Mouse (Mus musculus): ENCODE measurements around the gene Myadml2. TPM values are rescaled to one million over a fixed set of nuclear protein-coding genes. Genes with fewer than 3 reads are reported as not detected.
A peak's percentile ranks its signal among the peaks of the same experiment; 100 is the strongest.
"Not testable (repeated sequence)": the region's sequence is repeated elsewhere in the genome, so short reads cannot be mapped to it uniquely, and the experiment has no call there.

Myadml2 gene
- polyA plus RNA-seq, 1 experiment from 2014 or later: 0.61 TPM

DNA sequence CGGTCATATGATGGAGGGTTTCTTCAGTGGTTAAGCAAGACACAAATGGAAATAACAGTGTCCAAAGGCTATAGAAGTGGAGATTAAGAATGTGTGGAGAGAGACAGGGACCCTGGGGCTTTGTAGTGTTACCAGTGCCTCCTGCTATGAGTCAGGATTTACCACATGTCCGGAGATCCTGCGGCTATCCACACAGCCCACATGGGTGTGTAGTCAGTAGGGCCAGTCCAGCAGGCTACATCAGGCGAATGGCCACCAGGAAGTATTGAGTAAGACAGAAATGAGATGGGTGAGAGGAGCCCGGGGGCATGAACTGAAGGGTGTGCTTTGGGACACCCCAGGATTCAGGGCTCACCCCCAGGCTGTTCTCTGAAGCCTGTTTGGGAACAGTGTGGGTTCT is 34.7 kb upstream of the Myadml2 start:
- no peaks in the 10 kb centered on the region for H3K9me3 ChIP-seq
- no peaks in the 10 kb centered on the region for H3K27me3 ChIP-seq
- no peak overlapping the region for H3K4me2 ChIP-seq
- 0 out of 2 replicates have a peak, but pooled peaks cover 7% of the 10 kb centered on the region for H3K4me1 ChIP-seq
- WGBS: 86% methylated on average over 5 of the region's 5 CpGs
- no peak overlapping the region for H3K27ac ChIP-seq
- H3K9ac ChIP-seq: no peak overlapping the region
- no peak for ATAC-seq (ENCODE audit: insufficient number of reproducible peaks, low FRiP score, low TSS enrichment, low read depth)
- peaks cover 79% of the 10 kb centered on the region for H3K36me3 ChIP-seq
- no peak overlapping the region for H3K4me3 ChIP-seq

DNA sequence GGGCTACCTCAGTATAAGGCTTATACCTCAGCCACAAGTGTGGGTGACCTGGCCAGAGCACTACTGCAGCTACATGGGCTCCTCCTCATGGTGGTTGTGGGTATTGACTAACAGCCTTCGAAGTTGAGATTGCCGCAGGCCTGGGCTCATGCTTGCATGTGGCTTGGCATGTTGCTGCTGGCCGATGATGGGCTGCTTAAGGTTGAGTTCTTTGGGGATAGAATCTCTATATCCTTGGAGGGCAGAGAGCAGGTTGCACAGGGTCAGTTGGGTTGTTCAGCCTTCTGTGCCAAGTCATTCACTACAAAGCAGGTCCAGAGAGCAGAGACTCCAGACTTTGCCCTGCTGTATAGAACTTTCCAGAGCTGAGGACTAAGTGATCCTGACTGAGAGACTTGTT is 32.0 kb upstream of the Myadml2 start:
- Histone ChIP-seq H3K27ac (no peak overlapping the region), H3K9ac (no peak overlapping the region), H3K9me3 (no peaks in the 10 kb centered on the region), H3K4me2 (no peak overlapping the region), H3K4me1 (no peaks in the 10 kb centered on the region), H3K36me3 (peaks cover 75% of the 10 kb centered on the region), H3K27me3 (no peaks in the 10 kb centered on the region), H3K4me3 (no peak overlapping the region)
- no peak for ATAC-seq (ENCODE audit: insufficient number of reproducible peaks, low FRiP score, low TSS enrichment, low read depth)
- WGBS: 69% methylated on average over 3 of the region's 3 CpGs

DNA sequence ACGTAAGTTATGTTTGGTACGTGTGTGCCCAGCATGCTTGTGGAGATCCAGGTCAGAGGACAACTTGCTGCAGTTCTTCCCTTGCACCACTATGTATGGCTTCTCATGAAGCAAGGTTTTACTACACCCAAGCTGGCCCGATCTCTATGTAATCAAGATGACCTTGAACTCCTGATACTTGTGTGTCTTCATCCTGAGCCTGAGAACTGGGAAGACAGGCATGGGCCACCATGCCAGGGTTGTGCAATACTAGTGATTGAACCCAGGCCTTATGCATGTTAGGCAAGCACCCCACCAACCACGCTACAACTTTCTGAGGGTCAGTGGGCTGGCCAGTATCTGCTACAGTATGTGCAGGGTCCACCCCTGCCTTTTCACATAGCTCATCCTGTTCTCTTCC is 29.0 kb upstream of the Myadml2 start:
- no peaks in the 10 kb centered on the region for H3K27me3 ChIP-seq
- H3K4me1 ChIP-seq: peaks cover 14% of the 10 kb centered on the region
- no peak overlapping the region for H3K9ac ChIP-seq
- H3K36me3 ChIP-seq: peaks cover 51% of the 10 kb centered on the region
- no peak overlapping the region for H3K4me3 ChIP-seq
- H3K9me3 ChIP-seq: no peaks in the 10 kb centered on the region
- H3K27ac ChIP-seq: no peak overlapping the region
- WGBS: 89% methylated on average over 4 of the region's 4 CpGs
- no peak overlapping the region for H3K4me2 ChIP-seq
- ATAC-seq (ENCODE audit: insufficient number of reproducible peaks, low FRiP score, low TSS enrichment, low read depth): no peak

DNA sequence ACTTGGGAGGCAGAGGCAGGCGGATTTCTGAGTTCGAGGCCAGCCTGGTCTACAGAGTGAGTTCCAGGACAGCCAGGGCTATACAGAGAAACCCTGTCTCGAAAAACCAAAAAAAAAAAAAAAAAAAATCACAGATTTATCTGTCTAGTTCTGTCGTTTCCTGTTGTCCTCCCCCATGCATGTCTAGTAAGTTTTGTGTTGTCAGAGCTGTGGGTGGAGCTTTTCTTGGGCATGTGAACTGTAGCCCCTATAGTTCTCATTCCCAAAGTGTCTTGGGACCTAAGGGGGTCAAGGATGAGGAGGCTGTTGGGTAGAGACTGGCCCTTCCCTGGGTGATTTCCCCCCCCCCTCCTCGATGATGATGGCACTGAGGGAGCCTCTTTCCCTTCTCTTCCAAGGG is 27.9 kb upstream of the Myadml2 start:
- H3K27me3 ChIP-seq; H3K27ac ChIP-seq; H3K4me3 ChIP-seq; H3K9ac ChIP-seq; H3K4me2 ChIP-seq; ATAC-seq (ENCODE audit: insufficient number of reproducible peaks, low FRiP score, low TSS enrichment, low read depth); H3K9me3 ChIP-seq: not testable (repeated sequence)
- 75% methylated on average over 4 of the region's 5 CpGs for WGBS
- H3K4me1 ChIP-seq: peaks cover 14% of the 10 kb centered on the region
- H3K36me3 ChIP-seq: peaks cover 42% of the 10 kb centered on the region

DNA sequence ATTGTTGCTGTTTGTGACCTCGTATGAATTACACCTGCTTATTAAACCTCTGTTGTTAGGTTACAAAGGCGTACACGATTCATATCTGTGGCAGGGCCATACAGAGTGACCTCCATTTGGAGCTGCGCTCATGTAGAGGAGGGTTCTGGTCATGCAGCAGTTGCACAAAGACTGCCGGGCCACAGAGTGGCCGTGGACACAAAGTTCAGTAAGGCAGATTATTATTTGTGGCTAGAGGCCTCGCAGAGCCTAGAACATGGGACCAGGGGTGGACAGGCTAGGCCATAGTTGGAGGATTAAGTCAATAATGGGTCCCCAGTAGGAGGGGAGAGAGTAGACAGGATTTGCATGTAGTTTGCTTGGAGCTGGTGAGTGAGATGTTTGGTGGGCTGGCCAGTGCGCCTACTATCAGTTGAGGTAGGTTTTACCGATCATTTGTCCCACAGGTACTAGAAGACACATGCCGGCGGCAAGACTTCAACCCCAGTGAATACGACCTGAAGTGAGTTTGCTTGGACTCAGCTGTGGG is 25.7 kb upstream of the Myadml2 start:
- peak overlapping the region; percentile 77 for H3K4me2 ChIP-seq
- H3K9me3 ChIP-seq: no peaks in the 10 kb centered on the region
- peaks cover 14% of the 10 kb centered on the region for H3K4me1 ChIP-seq
- H3K27me3 ChIP-seq: no peaks in the 10 kb centered on the region
- ATAC-seq (ENCODE audit: insufficient number of reproducible peaks, low FRiP score, low TSS enrichment, low read depth): no peak
- H3K4me3 ChIP-seq: peak overlapping the region; percentile 90
- peaks cover 21% of the 10 kb centered on the region for H3K36me3 ChIP-seq
- H3K9ac ChIP-seq: peak overlapping the region; percentile 62
- peak overlapping the region; percentile 94 for H3K27ac ChIP-seq
- 40% methylated on average over 12 of the region's 12 CpGs for WGBS

DNA sequence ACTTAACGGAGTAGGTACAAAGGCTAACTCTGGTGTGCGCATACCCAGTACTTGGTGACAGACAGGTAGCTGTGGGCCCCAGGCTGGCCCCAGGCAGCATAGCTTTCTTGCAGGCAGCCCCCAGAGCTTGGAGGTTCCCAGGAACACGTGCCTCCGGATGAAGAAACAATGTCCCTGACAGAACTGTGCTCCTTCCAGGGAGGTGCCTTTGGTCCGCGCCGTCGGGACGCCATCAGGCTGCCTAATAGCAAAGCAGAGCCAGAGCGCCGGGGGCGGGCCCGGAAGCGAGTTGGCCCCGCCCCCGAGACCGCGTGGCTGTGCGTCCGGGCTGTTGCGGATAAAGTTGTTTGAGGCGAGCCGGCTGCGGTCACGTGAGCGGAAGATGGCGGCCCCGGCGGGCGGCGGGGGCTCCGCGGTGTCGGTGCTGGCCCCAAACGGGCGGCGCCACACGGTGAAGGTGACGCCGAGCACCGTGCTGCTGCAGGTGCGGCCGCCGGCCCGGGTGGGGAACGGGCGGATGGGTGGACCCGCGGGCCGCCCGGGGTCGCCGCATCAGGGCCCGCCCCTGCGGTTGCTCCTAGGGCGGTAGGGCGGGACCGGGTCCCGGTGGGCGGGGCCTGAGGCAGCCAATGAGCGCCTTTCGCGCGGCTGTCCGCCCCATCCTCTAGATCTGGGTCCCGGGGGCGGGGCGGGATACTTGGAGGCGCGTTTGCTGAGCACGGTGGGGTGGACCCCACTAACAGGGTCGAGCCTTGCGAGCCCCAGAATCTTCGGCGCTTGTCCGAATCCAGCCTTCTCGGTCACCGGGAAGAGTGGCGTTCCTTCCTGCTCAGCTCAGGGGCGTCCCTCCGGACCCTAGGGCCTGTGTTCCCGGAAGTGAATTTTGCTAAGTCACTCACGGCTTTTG is 25.0 kb upstream of the Myadml2 start, which contains the start of gene Aspscr1:
TSS of gene Aspscr1 (plus strand) at position 287 of the 907 bp plus-strand sequence.
- Histone ChIP-seq H3K4me3 (peak within 1 kb of the TSS; percentile 90), H3K36me3 (peaks cover 14% of the 10 kb centered on the region), H3K9me3 (no peaks in the 10 kb centered on the region), H3K9ac (peak within 1 kb of the TSS; percentile 62), H3K27ac (peak within 1 kb of the TSS; percentile 94), H3K4me1 (peaks cover 14% of the 10 kb centered on the region), H3K27me3 (no peaks in the 10 kb centered on the region), H3K4me2 (peak within 1 kb of the TSS; percentile 77)
- peak; percentile 96 for ATAC-seq (ENCODE audit: insufficient number of reproducible peaks, low FRiP score, low TSS enrichment, low read depth)
- WGBS: under 1% methylated on average over 83 of the region's 83 CpGs

DNA sequence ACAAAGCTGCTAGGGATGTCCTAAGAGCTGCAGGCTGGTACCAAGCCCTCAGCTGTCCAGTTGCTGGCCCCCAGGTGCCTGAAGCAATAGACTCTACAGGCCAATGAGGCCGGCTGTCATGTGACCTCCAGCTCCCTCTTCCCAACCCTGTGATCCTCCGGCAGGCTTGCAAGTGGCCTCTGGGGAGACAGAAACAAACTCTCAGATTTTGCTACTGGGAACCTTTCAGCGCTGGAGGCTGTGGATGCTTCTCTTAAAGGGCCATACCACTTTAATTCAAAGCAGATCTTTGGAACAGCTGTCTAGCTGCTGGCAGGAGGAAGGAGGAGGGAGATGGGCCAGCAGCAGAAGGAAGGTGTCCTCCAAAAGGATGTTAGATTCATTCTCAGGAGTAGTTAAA is 18.7 kb upstream of the Myadml2 start:
- Histone ChIP-seq H3K36me3 (no peaks in the 10 kb centered on the region), H3K4me2 (no peak overlapping the region), H3K4me3 (no peak overlapping the region), H3K27me3 (peaks cover 22% of the 10 kb centered on the region), H3K9me3 (no peaks in the 10 kb centered on the region), H3K4me1 (peaks cover 12% of the 10 kb centered on the region), H3K27ac (no peak overlapping the region), H3K9ac (no peak overlapping the region)
- WGBS: 0% methylated on average over 3 of the region's 3 CpGs
- no peak for ATAC-seq (ENCODE audit: insufficient number of reproducible peaks, low FRiP score, low TSS enrichment, low read depth)

DNA sequence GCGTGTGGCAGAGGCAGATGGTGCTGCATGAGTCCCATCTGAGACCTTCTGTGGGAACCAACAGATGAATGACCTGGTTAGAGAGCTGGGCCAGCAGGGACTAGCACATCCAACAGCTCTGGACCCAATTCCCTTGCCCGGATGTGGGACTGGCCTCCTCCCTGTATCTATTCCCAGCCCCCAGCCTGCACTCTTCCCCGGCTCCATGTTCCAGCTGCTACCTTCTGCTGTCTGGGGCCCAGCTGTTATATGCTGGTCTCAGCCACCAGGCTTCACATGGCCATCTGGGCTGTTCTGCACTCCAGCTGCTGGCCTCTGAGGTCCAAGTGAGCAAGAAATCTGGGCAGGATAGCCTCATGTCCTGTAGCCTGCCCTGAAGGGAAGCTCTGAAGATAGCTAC is 17.4 kb upstream of the Myadml2 start:
- H3K27ac ChIP-seq: no peak overlapping the region
- H3K4me1 ChIP-seq: peaks cover 21% of the 10 kb centered on the region
- H3K4me3 ChIP-seq: no peak overlapping the region
- H3K9me3 ChIP-seq: no peaks in the 10 kb centered on the region
- H3K9ac ChIP-seq: no peak overlapping the region
- no peak for ATAC-seq (ENCODE audit: insufficient number of reproducible peaks, low FRiP score, low TSS enrichment, low read depth)
- no peak overlapping the region for H3K4me2 ChIP-seq
- H3K36me3 ChIP-seq: no peaks in the 10 kb centered on the region
- peaks cover 34% of the 10 kb centered on the region for H3K27me3 ChIP-seq
- WGBS: 63% methylated on average over 3 of the region's 3 CpGs

DNA sequence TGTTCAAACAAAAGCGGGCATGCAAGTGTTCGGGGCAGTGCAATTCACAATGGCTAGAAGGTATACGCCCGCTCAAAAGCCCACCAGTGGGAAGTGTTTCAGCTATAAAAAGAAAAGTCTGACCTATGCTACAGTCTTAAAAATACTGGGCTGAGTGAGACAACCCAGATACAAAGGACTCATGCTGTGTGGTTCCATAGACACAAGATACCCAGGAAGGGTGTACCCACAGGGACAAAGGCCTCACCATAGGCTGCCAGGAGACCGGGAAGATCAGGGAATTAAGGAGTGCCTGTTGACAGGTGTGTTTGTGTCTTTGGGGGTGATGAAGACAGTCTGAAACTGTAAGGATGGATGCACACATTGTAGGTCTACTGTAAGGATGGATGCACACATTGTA is 15.8 kb upstream of the Myadml2 start:
- Histone ChIP-seq H3K27me3 (peaks cover 51% of the 10 kb centered on the region), H3K9ac (no peak overlapping the region), H3K4me3 (no peak overlapping the region), H3K9me3 (no peaks in the 10 kb centered on the region), H3K36me3 (no peaks in the 10 kb centered on the region), H3K27ac (no peak overlapping the region), H3K4me2 (no peak overlapping the region), H3K4me1 (peaks cover 37% of the 10 kb centered on the region)
- WGBS: 90% methylated on average over 5 of the region's 5 CpGs
- ATAC-seq (ENCODE audit: insufficient number of reproducible peaks, low FRiP score, low TSS enrichment, low read depth): no peak

DNA sequence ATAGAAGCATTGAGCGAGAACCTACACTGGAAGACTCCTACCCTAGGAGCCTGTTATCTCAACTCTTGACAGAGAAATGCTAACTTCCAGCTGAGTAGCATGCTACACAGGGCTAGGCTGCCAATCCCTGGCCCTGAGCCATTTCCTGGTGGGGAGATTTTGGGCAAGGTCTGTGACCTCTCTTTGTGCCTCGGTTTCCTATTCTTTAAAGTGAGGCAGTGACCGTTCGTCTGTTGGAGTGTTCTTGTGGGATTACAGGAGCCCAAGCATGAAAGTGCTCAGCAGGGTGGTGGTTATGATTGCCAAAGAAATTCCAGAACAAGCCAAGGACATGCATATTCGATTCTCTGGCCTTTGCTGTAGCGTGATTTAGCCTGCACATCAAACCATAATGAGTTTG is 14.8 kb upstream of the Myadml2 start:
- WGBS: 73% methylated on average over 6 of the region's 6 CpGs
- Histone ChIP-seq H3K27ac (no peak overlapping the region), H3K4me1 (peaks cover 37% of the 10 kb centered on the region), H3K4me2 (no peak overlapping the region), H3K27me3 (peaks cover 61% of the 10 kb centered on the region), H3K36me3 (no peaks in the 10 kb centered on the region), H3K4me3 (no peak overlapping the region), H3K9me3 (no peaks in the 10 kb centered on the region), H3K9ac (no peak overlapping the region)
- ATAC-seq (ENCODE audit: insufficient number of reproducible peaks, low FRiP score, low TSS enrichment, low read depth): no peak

DNA sequence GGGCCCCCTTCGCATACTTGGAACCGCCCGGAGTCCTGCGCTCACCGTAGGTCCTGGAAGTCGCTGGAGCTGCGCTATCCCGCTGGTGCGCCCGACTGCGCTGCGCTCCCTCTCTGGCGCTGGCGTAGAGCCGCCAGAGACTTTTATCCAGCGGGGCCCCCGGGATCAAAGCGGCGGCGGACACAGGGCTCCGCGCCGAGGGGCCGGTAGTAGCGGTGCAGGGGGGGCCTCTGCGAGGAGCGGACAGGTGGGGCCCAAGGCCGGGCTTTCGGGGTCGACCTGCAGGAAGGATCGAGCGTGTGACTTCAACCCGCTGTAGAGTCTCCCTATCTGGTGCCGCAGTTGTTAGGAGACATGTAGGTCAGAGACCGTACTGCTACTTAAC is 13.1 kb upstream of the Myadml2 start, which contains the start of gene Notum:
TSS of gene Notum (minus strand) at position 100 of the 385 bp plus-strand sequence.
- WGBS: under 1% methylated on average over 35 of the region's 35 CpGs
- peak within 1 kb of the TSS; percentile 48 for H3K4me3 ChIP-seq
- H3K9me3 ChIP-seq: no peaks in the 10 kb centered on the region
- H3K4me1 ChIP-seq: peaks cover 27% of the 10 kb centered on the region
- no peaks in the 10 kb centered on the region for H3K36me3 ChIP-seq
- peak within 1 kb of the TSS; percentile 91 for H3K4me2 ChIP-seq
- H3K9ac ChIP-seq: peak within 1 kb of the TSS; percentile 26; the same call in 1 of the 2 replicates
- ATAC-seq (ENCODE audit: insufficient number of reproducible peaks, low FRiP score, low TSS enrichment, low read depth): no peak
- peaks cover 74% of the 10 kb centered on the region for H3K27me3 ChIP-seq
- H3K27ac ChIP-seq: no peak within 1 kb of the TSS
